Mouse (Mus musculus): ENCODE results near the gene Gm20909. TPM values are rescaled to one million over a fixed set of nuclear protein-coding genes. Genes with fewer than 3 reads are reported as not detected.
"Not testable (repeated sequence)": the region's sequence is repeated elsewhere in the genome, so short reads cannot be mapped to it uniquely, and the experiment has no call there.

Gene Gm20909
- not detected in 2 replicates for total RNA-seq (2012; rRNA removed)

DNA sequence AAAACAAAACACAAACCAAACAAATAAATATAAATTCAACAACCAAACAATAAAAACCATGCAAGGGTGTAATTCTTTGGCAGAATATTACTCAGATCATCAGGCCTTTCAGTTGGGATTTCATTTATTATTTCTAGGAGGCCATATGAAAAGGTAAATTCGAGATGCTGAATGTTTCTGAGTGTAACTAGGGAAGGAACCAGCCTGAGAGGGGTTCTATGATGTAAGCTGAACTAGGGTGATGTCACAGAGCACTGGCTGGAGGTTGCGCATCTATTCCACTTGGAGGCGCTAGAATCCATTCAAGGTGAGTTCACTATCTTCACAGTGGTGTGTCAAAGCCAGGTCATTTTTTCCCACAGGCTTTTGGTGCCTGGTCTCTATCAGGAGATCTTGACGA lies at the start of gene Gm20909:
Gene Gm20909, plus strand, starts transcription at position 301 of the 400 bp plus-strand sequence.
- in situ Hi-C loops (cut with MboI; ENCODE audit: low sequenced_read_pairs in 2 of 2, unreplicated experiment in 2 of 2); H3K4me3 ChIP-seq (ENCODE audit: insufficient read depth in 1 of 2, low read depth in 1 of 2, low read length in 2 of 2, poor library complexity in 1 of 2, severe bottlenecking in 1 of 2): not testable (repeated sequence)

More for the DNA sequence above, at the start of gene Gm20909:
- DNase-seq (ENCODE audit: low read depth, low spot score); H3K9me3 ChIP-seq (ENCODE audit: control insufficient read depth, insufficient read depth, low read depth, low read length); H3K27ac ChIP-seq (ENCODE audit: insufficient read depth, low read depth, low read length, poor library complexity, severe bottlenecking); H3K9ac ChIP-seq (ENCODE audit: insufficient read depth, low read depth, low read length, poor library complexity, severe bottlenecking); H3K4me1 ChIP-seq (ENCODE audit: control insufficient read depth in 2 of 2, insufficient read depth in 2 of 2, low read length in 2 of 2, poor library complexity in 1 of 2); H3K36me3 ChIP-seq (ENCODE audit: control insufficient read depth, insufficient read depth, low read length, poor library complexity, severe bottlenecking): not testable (repeated sequence)

Other genes starting within 250 kb of the Gm20909 start
- gene Gm29866, start 170.9 kb upstream of the Gm20909 start, total RNA-seq (2012; rRNA removed), result not detected in 2 replicates
- not detected in 2 replicates for gene Gm20865, start 77.0 kb downstream of the Gm20909 start, total RNA-seq (2012; rRNA removed)